Mouse (Mus musculus) adrenal gland, adult 2 months (tissue): ENCODE data around the gene Enox2. TPM values are rescaled to one million over a fixed set of nuclear protein-coding genes. Genes with fewer than 3 reads are reported as not detected.

Source experiments
- DNase-seq: peaks from one replicate; pipeline ENCODE4 v3.0.0; 2021
- polyA plus RNA-seq: library from polyadenylated mRNA; depleted of rRNA; stranded (reverse); fragments of >200 nt; gene quantifications from 2 replicates; pipeline ENCODE4 v1.2.3, GENCODE M21; 2012; rRNA removed
- total RNA-seq, 2 experiments: library from RNA; stranded (reverse); gene quantifications; 2 replicates each; pipeline ENCODE4 v1.2.3; 2021

Enox2 gene
- total and polyA plus RNA-seq, 3 experiments = 1.9 to 21.7 (median 14.7) TPM

DNA sequence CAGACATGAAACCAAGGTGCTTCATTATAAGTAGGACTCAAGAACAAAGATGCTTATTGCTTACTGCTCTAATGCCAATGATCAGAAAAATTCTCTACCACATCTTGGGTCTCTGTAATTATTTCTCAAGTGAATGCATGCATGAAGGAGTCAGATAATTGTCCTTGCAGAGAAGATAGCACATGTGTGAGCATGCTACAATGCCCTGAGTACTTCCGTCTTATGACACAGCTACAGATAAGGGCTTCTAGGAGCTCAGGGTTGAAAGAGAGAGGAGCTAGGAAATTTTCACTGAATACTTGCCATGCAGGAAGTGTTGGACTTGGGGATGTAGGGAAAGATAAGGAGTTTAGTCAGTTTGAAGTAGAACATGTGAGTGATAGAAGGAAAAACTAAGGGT lies 285.2 kb downstream of the Enox2 start:
- DNase-seq = no peak

DNA sequence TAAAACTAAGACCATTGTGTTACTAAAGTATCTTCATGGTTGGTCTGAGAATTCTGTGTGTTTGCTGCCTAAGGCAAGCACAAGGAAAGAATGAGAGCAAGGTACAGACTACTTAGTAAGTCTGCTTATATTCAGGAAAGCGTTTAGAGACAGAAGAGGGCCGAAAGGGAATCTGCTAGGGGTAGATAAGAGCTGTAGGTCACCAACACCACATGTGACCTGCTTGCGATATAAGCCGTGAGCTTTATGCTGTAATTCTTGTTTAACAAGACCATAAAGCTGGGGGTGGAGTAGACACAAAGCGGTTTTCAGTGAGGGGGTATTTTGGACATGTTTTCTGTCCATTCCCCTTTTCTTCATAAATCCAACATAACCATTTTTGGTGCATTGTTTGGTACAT lies 302.4 kb downstream of the Enox2 start:
- no peak for DNase-seq

DNA sequence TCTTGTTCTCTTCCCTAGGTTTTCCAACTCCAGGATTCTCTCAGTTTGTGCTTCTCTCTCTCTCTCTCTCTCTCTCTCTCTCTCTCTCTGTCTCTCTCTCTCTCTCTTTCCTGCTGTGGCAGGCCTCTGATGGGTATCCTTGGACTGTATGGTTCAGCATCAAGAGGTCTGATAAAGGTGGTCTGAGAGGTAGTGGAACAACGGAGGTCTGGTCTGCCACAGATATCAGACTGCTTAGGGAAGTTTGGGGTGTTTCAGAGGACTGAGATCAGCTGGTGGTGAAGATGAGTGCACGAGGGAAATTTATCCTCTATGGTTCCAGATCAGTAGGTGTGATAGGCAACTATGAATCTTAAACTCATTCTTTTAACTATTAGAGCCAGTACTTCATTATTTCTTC lies 303.6 kb downstream of the Enox2 start:
- DNase-seq = no peak

Other genes starting within 250 kb of the Enox2 start
- 1 to 10 TPM in 1 of 2 experiments, under 1 TPM in 1; 0.58 to 1.1 TPM for gene Arhgap36, start 175.7 kb upstream of the Enox2 start, total RNA-seq
- gene Arhgap36, start 175.7 kb upstream of the Enox2 start, polyA plus RNA-seq = 0.04 and 0.27 TPM in 2 replicates